ENCODE assay signal across 27 mouse cellular contexts in the genomic region with DNA sequence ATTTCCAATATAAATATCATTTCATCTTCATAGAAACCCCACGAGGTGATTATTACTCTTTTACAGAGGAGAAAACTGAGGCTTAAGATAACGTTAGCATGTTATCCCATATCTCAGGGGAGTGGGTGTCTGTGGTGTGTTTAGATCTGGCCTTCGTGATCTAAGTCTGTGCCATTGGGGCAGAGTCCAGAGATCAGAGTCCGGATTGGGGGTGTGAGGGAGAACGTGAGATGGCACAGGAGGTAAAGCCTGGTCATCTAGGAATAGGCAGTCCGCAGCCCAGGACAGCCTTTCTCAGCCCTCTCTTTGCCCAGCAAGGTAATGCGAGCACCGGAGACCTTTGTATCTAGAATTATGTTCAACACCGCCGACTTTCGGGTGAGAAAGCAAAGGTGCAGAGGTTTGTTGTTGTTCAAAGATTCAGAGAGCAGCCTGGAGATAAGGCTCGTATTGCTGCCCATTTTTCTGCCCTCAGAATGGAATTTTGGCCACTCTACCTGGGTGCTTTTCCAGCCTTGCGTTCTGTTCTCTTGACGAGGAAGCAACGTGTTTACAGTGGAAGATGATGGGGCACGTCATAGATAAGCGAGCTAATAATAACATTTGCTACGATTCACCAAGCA. TPM values are rescaled to one million over a fixed set of nuclear protein-coding genes. Genes with fewer than 3 reads are reported as not detected.
DNase-seq lines count a peak whose midpoint lies in the region; ATAC-seq and TF ChIP-seq lines count a peak whose summit lies in the region.
"Had no signal": no experiment of that assay in that cellular context is flagged by ENCODE, and none has a peak within 500 bp of the region (broad histone marks: within the 10 kb centered on the region; RNA-seq: fewer than 3 reads in every experiment).

No protein-coding gene starts in this region.

- H3K4me2 ChIP-seq in intestine, postnatal 0 days (replicated peaks; ENCODE audit: low read depth): peak overlapping the region; percentile 38; the same call in 1 of the 2 replicates
- peak overlapping the region; percentile 18 for H3K4me2 ChIP-seq in liver, embryonic 16.5 days (ENCODE audit: low read depth, low read length)
- H3K4me2 ChIP-seq: embryonic facial prominence, embryonic 12.5 days; hindbrain, embryonic 14.5 days; neural tube, embryonic 12.5 days had no signal

- no peaks in the 10 kb centered on the region for H3K36me3 ChIP-seq in intestine, postnatal 0 days (ENCODE audit: control insufficient read depth, insufficient read depth)
- no peaks in the 10 kb centered on the region for H3K36me3 ChIP-seq in liver, embryonic 16.5 days (ENCODE audit: control insufficient read depth, insufficient read depth)
- H3K36me3 ChIP-seq: embryonic facial prominence, embryonic 12.5 days; midbrain, embryonic 10.5 days; neural tube, embryonic 12.5 days had no signal

- DNase-seq in gastrocnemius, adult 2 months: no peak
- no peak for DNase-seq in gastrocnemius, postnatal 36 days
- DNase-seq in kidney, adult 18-20 months: peak; percentile 7
- DNase-seq in kidney, adult 8-10 months: no peak
- DNase-seq in natural killer cell, adult 2 months (ENCODE audit: low spot score in 2 of 2): no peak
- DNase-seq: adrenal gland, postnatal 10 days; cerebellum, adult 9-11 months; gastrocnemius, postnatal 25 days; kidney, postnatal 14 days; thymus, adult 18-20 months had no signal

- intact Hi-C loops in gastrocnemius, adult 2 months (cut with DNase I): no loop called here
- intact Hi-C loops in gastrocnemius, postnatal 36 days (cut with DNase I): no loop called here

- H3K27ac ChIP-seq in gastrocnemius, adult 2 months: peak overlapping the region; percentile 78
- no peak overlapping the region for H3K27ac ChIP-seq in intestine, postnatal 0 days (ENCODE audit: low read depth, low read length)
- peak overlapping the region; percentile 18 for H3K27ac ChIP-seq in liver, embryonic 16.5 days (ENCODE audit: low read length)
- H3K27ac ChIP-seq: embryonic facial prominence, embryonic 12.5 days; hindbrain, embryonic 14.5 days; macrophage; midbrain, embryonic 10.5 days; neural tube, embryonic 12.5 days had no signal

- no peaks in the 10 kb centered on the region for H3K27me3 ChIP-seq in intestine, postnatal 0 days (replicated peaks; ENCODE audit: control insufficient read depth, insufficient read depth, low read length)
- H3K27me3 ChIP-seq in liver, embryonic 16.5 days (ENCODE audit: control insufficient read depth, insufficient read depth, low read depth, low read length): no peaks in the 10 kb centered on the region
- H3K27me3 ChIP-seq: embryonic facial prominence, embryonic 12.5 days; neural tube, embryonic 12.5 days had no signal

- no peaks in the 10 kb centered on the region for H3K9me3 ChIP-seq in intestine, postnatal 0 days (ENCODE audit: control insufficient read depth)
- no peaks in the 10 kb centered on the region for H3K9me3 ChIP-seq in liver, embryonic 16.5 days (replicated peaks; ENCODE audit: control insufficient read depth, low read length)
- H3K9me3 ChIP-seq: embryonic facial prominence, embryonic 12.5 days; midbrain, embryonic 10.5 days; neural tube, embryonic 12.5 days had no signal

- no peak for TF ChIP-seq CTCF in gastrocnemius, adult 2 months (IDR thresholded peaks at IDR 0.05)
- no peak for TF ChIP-seq CTCF in intestine, postnatal 0 days (IDR thresholded peaks at IDR 0.05; ENCODE audit: low read depth)

- whole genome bisulfite sequencing in intestine, postnatal 0 days: 37% methylated on average over 18 of the region's 18 CpGs
- WGBS in liver, embryonic 16.5 days (ENCODE audit: insufficient replicate concordance): 53% methylated on average over 18 of the region's 18 CpGs

- H3K4me1 ChIP-seq in intestine, postnatal 0 days (replicated peaks; ENCODE audit: control insufficient read depth, insufficient read depth, low read length): no peaks in the 10 kb centered on the region
- H3K4me1 ChIP-seq in liver, embryonic 16.5 days (ENCODE audit: control insufficient read depth, low read depth, low read length): no peaks in the 10 kb centered on the region
- H3K4me1 ChIP-seq: embryonic facial prominence, embryonic 12.5 days; neural tube, embryonic 12.5 days had no signal

- H3K9ac ChIP-seq in intestine, postnatal 0 days (ENCODE audit: low read depth, low read length): no peak overlapping the region
- no peak overlapping the region for H3K9ac ChIP-seq in liver, embryonic 16.5 days (ENCODE audit: low read depth, low read length)
- H3K9ac ChIP-seq: embryonic facial prominence, embryonic 12.5 days; hindbrain, embryonic 14.5 days; neural tube, embryonic 12.5 days had no signal

- H3K4me3 ChIP-seq in gastrocnemius, adult 2 months: peak overlapping the region; percentile 49
- no peak overlapping the region for H3K4me3 ChIP-seq in intestine, postnatal 0 days (ENCODE audit: low read depth, low read length)
- H3K4me3 ChIP-seq in liver, embryonic 16.5 days (ENCODE audit: low read depth, low read length): 0 out of 2 replicates have a peak overlapping the region, but pooled peaks have one; percentile 4
- H3K4me3 ChIP-seq: embryonic facial prominence, embryonic 12.5 days; erythroblast, embryonic 14.5 days; midbrain, embryonic 10.5 days; neural tube, embryonic 12.5 days had no signal

- no peak; the same call in 1 of the 2 replicates for ATAC-seq in intestine, postnatal 0 days
- ATAC-seq in liver, embryonic 16.5 days (ENCODE audit: low read depth): peak; percentile 71
- no peak for ATAC-seq in CD4-positive, CD25-positive, alpha-beta regulatory T cell, adult 4 months
- ATAC-seq: forebrain, embryonic 14.5 days; Patski had no signal

RNA-seq across cellular contexts. Expression of a gene that starts 19.4 kb away (rescaled TPM):
- 10 to 100 TPM; 32.4 to 33.4 TPM for total RNA-seq in gastrocnemius, adult 2 months (2021)
- total RNA-seq in gastrocnemius, postnatal 36 days (2021): 10 to 100 TPM; 30.8 to 31.8 TPM
- 18.9 and 19.7 TPM in 2 replicates for polyA plus RNA-seq in intestine, postnatal 0 days (2015; fragmentation: Nextera tagmentation; extraction: Ambion mirVana)
- polyA plus RNA-seq in liver, embryonic 16.5 days (2015; fragmentation: Nextera tagmentation; extraction: Ambion mirVana): 5.4 and 5.6 TPM in 2 replicates
- 1 to 10 TPM; 4.9 to 6.4 TPM for polyA plus RNA-seq in CD4-positive, CD25-positive, alpha-beta regulatory T cell, adult 4 months (2017; shearing (Covaris generic))
- polyA plus RNA-seq: erythroblast, embryonic 14.5 days had no signal

RNA-seq across cellular contexts. Expression of a gene that starts 45.7 kb away (rescaled TPM):
- under 1 TPM in 1 of 2 experiments, not detected in 1; 0.14 TPM for total RNA-seq in gastrocnemius, adult 2 months (2021)
- total RNA-seq in gastrocnemius, postnatal 36 days (2021): under 1 TPM in 1 of 2 experiments, not detected in 1; 0.15 TPM
- 0.12 and 0.17 TPM in 2 replicates for polyA plus RNA-seq in intestine, postnatal 0 days (2015; fragmentation: Nextera tagmentation; extraction: Ambion mirVana)
- 74.8 and 74.9 TPM in 2 replicates for polyA plus RNA-seq in liver, embryonic 16.5 days (2015; fragmentation: Nextera tagmentation; extraction: Ambion mirVana)
- polyA plus RNA-seq in CD4-positive, CD25-positive, alpha-beta regulatory T cell, adult 4 months (2017; shearing (Covaris generic)): not detected
- total RNA-seq: ES-E14; gastrocnemius, postnatal 25 days; layer of hippocampus, adult 8-10 months; left cerebral cortex, postnatal 25 days; monocyte, adult 5-6 weeks had no signal
- polyA plus RNA-seq: embryonic facial prominence, embryonic 12.5 days; erythroblast, embryonic 14.5 days; macrophage; midbrain, embryonic 10.5 days had no signal

RNA-seq across cellular contexts. Expression of a gene that starts 49.8 kb away (rescaled TPM):
- not detected for total RNA-seq in gastrocnemius, adult 2 months (2021)
- total RNA-seq in gastrocnemius, postnatal 36 days (2021): not detected
- polyA plus RNA-seq in intestine, postnatal 0 days (2015; fragmentation: Nextera tagmentation; extraction: Ambion mirVana): not detected in 2 replicates
- polyA plus RNA-seq in liver, embryonic 16.5 days (2015; fragmentation: Nextera tagmentation; extraction: Ambion mirVana): 0.17 TPM in 1 of 2 replicates, not detected in the other
- polyA plus RNA-seq in CD4-positive, CD25-positive, alpha-beta regulatory T cell, adult 4 months (2017; shearing (Covaris generic)): not detected
- total RNA-seq: adrenal gland, postnatal 10 days; ES-E14; gastrocnemius, postnatal 25 days; left cerebral cortex, postnatal 25 days; monocyte, adult 5-6 weeks had no signal
- polyA plus RNA-seq: erythroblast, embryonic 14.5 days; forebrain, embryonic 14.5 days; heart, embryonic 16.5 days; intestine, embryonic 14.5 days; macrophage; Patski had no signal

Comparison
In these comparisons a context has a peak if more than half of its experiments do, and no peak if none do; other contexts are left out.
1. RNA of a gene that starts 45.7 kb away (polyA plus RNA-seq): 74.8 to 74.9 TPM in liver, embryonic 16.5 days; 0.12 to 0.17 TPM in intestine, postnatal 0 days and not detected in CD4-positive, CD25-positive, alpha-beta regulatory T cell, adult 4 months; every median in the first group is over 10 times any median in the second.